Mouse (Mus musculus) neural tube, embryonic 13.5 days (tissue): Measurements from ENCODE around the gene Zfp853. TPM values are rescaled to one million over a fixed set of nuclear protein-coding genes. Genes with fewer than 3 reads are reported as not detected.

Experiments used
- ATAC-seq: fragments of 200-750 bp; cut with Nextera tagmentation; 2 replicates; pipeline ENCODE4 v1.8.0; 2017; ENCODE audit warnings: low read depth, mild to moderate bottlenecking, moderate TSS enrichment, moderate library complexity
- H3K27ac ChIP-seq: fragments of 300-500 bp; sonication (generic); replicated peaks from 2 replicates; pipeline ENCODE4 v1.5.1; 2015; ENCODE audit warnings: moderate library complexity, mild to moderate bottlenecking, inconsistent platforms
- H3K27me3 ChIP-seq: fragments of 300-500 bp; sonication (generic); 2 replicates; pipeline ENCODE4 v1.6.1; 2015; ENCODE audit warnings: mild to moderate bottlenecking, inconsistent platforms
- H3K36me3 ChIP-seq: fragments of 300-500 bp; sonication (generic); 2 replicates; pipeline ENCODE4 v1.6.1; 2015; ENCODE audit warnings: mild to moderate bottlenecking, inconsistent platforms
- H3K4me1 ChIP-seq: fragments of 300-500 bp; sonication (generic); replicated peaks from 2 replicates; pipeline ENCODE4 v1.6.1; 2015; ENCODE audit warnings: inconsistent platforms
- H3K4me2 ChIP-seq: fragments of 300-500 bp; sonication (generic); 2 replicates; pipeline ENCODE4 v1.6.1; 2015; ENCODE audit warnings: inconsistent platforms, mild to moderate bottlenecking, moderate library complexity
- H3K4me3 ChIP-seq: fragments of 300-500 bp; sonication (generic); 2 replicates; pipeline ENCODE4 v1.5.1; 2015; ENCODE audit warnings: mild to moderate bottlenecking, inconsistent platforms
- H3K9ac ChIP-seq: fragments of 300-500 bp; sonication (generic); 2 replicates; pipeline ENCODE4 v1.6.1; 2015; ENCODE audit warnings: moderate library complexity, mild to moderate bottlenecking, inconsistent platforms
- H3K9me3 ChIP-seq: fragments of 300-500 bp; sonication (generic); 2 replicates; pipeline ENCODE4 v1.6.1; 2016; ENCODE audit warnings: inconsistent platforms
- WGBS: fragments of 180-500 bp; shearing (Covaris S2); methylation state at CpG from one replicate; pipeline ENCODE4 v1.1.7; 2015; 5-methylcytosine and 5-hydroxymethylcytosine counted together
- polyA plus RNA-seq: library from polyadenylated mRNA; unstranded; fragments of >200 nt; fragmentation: Nextera tagmentation; extraction: Ambion mirVana; gene quantifications from 2 replicates; pipeline ENCODE4 v1.2.1, GENCODE M21; 2015

The Zfp853 gene
- polyA plus RNA-seq, 1 experiment from 2014 or later, result 0.11 TPM

DNA sequence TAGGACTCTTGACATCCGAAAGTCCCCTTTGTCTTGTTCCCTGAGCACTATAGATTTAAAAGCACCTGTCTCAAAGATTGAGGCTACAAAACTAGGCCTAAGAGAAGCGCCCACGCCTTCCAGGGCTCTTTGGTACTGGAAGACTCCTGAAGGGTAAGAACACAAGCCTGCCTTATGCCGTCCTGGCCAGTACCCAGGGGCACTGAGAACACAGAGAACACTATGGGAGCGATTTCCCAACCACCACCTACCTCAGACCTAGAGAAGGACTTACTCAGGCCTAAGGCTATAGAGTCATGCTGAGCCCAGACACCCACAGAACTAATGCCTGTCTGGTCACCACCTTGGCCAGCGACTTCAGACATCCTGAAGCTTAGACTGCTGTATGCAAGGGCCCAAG, 26.6 kb downstream of the Zfp853 start:
- no peak overlapping the region for H3K27ac ChIP-seq
- no peak overlapping the region for H3K4me3 ChIP-seq
- peaks cover 32% of the 10 kb centered on the region for H3K36me3 ChIP-seq
- WGBS, result 86% methylated on average over 6 of the region's 6 CpGs
- peaks cover 48% of the 10 kb centered on the region for H3K4me1 ChIP-seq
- 0 out of 2 replicates have a peak overlapping the region, but pooled peaks have one; percentile 22 for H3K9ac ChIP-seq
- H3K27me3 ChIP-seq, result no peaks in the 10 kb centered on the region
- ATAC-seq, result no peak
- H3K4me2 ChIP-seq, result no peak overlapping the region
- H3K9me3 ChIP-seq, result no peaks in the 10 kb centered on the region

- ATAC-seq, result no peak
- H3K4me3 ChIP-seq, result no peak overlapping the region
- no peak overlapping the region for H3K4me2 ChIP-seq
- no peaks in the 10 kb centered on the region for H3K9me3 ChIP-seq
- peaks cover 39% of the 10 kb centered on the region for H3K4me1 ChIP-seq
- WGBS, result 45% methylated on average over 1 of the region's 1 CpGs
- H3K36me3 ChIP-seq, result peaks cover 45% of the 10 kb centered on the region
- H3K27ac ChIP-seq, result no peak overlapping the region
- no peaks in the 10 kb centered on the region for H3K27me3 ChIP-seq
- no peak overlapping the region for H3K9ac ChIP-seq
Measured at GRCm38 (mm10) chr5:143265409-143265808, 28.0 kb downstream of the Zfp853 start.

DNA sequence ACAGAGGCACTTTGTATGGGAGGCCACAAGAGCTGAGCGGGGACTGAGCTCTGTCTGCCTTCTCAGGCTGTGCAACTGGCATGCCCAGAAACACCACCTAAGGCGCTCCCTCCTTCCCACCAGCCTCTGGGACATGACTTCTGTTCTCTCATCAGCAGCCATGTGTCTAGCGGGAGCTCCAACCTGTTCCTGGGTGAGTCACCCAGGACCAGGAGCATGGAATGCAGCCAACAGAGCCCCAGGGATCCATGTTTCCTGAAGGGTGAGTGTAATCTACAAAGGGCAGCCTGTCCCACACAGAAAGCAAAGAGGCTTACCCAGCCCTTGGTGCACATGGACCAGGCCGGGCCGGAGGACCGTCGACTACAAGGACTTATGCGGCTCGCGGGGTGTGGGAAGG, 28.7 kb downstream of the Zfp853 start:
- Histone ChIP-seq H3K4me2 (no peak overlapping the region), H3K36me3 (peaks cover 52% of the 10 kb centered on the region), H3K27me3 (no peaks in the 10 kb centered on the region), H3K9me3 (no peaks in the 10 kb centered on the region), H3K27ac (no peak overlapping the region), H3K9ac (no peak overlapping the region), H3K4me3 (no peak overlapping the region), H3K4me1 (peaks cover 35% of the 10 kb centered on the region)
- WGBS, result 94% methylated on average over 10 of the region's 10 CpGs
- no peak for ATAC-seq

DNA sequence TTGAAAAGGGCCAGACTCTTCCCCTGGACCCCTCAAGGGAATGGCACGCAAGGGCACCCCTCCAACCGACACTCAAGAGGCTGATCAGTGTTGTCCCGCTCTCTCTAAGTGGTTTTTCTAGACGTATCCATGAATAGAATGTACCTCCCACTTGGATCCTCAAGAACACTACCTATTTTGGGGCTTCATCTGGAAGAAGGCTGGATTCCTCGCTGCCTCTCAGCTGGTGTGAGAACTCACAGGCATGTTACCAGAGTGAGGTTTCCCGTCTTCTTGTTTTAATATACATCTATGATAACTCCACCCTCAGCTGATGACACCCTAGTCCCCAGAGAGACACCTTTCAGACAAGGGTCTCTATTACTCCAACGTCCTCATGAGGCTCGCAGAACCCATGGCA, 31.8 kb downstream of the Zfp853 start:
- Histone ChIP-seq H3K4me1 (peaks cover 9% of the 10 kb centered on the region), H3K36me3 (peaks cover 82% of the 10 kb centered on the region), H3K27me3 (peaks cover 21% of the 10 kb centered on the region), H3K27ac (no peak overlapping the region), H3K9me3 (no peaks in the 10 kb centered on the region), H3K4me2 (no peak overlapping the region), H3K9ac (no peak overlapping the region), H3K4me3 (no peak overlapping the region)
- no peak for ATAC-seq
- WGBS, result 93% methylated on average over 8 of the region's 8 CpGs

DNA sequence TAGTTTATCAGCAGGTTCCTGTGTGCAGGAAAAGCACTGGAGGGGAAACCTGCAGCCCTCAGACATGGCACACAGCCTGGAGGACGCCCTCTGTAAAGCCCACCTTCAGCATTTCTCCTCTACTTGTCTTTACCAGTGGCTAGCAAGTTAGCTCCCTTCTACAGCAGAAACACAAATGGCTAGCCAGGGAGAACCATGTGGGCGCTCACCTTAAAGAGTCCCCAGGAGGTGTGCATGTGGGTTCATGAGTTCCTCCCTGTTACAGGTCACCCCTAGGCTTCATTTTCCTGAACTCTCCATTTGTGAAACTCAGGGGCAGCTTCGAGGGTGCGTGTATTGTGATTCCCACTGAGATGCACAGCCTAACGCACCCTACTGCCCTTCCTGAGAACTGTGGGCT, 37.6 kb downstream of the Zfp853 start:
- ATAC-seq, result no peak
- H3K4me3 ChIP-seq, result no peak overlapping the region

GRCm38 (mm10) chr5:143255131-143255519, 38.3 kb downstream of the Zfp853 start:
- Histone ChIP-seq H3K9me3 (no peaks in the 10 kb centered on the region), H3K9ac (no peak overlapping the region), H3K27ac (no peak overlapping the region), H3K4me2 (0 out of 2 replicates have a peak overlapping the region, but pooled peaks have one; percentile 55), H3K4me3 (no peak overlapping the region), H3K4me1 (peaks cover 25% of the 10 kb centered on the region), H3K36me3 (peaks cover 97% of the 10 kb centered on the region), H3K27me3 (peaks cover 81% of the 10 kb centered on the region)
- 20% methylated on average over 24 of the region's 24 CpGs for WGBS
- no peak for ATAC-seq

More for the DNA sequence above, 37.6 kb downstream of the Zfp853 start:
- no peak overlapping the region for H3K9ac ChIP-seq
- WGBS, result 81% methylated on average over 5 of the region's 5 CpGs
- H3K4me1 ChIP-seq, result peaks cover 25% of the 10 kb centered on the region
- H3K27me3 ChIP-seq, result peaks cover 79% of the 10 kb centered on the region
- no peak overlapping the region for H3K27ac ChIP-seq
- H3K9me3 ChIP-seq, result no peaks in the 10 kb centered on the region
- no peak overlapping the region for H3K4me2 ChIP-seq
- peaks cover 99% of the 10 kb centered on the region for H3K36me3 ChIP-seq

DNA sequence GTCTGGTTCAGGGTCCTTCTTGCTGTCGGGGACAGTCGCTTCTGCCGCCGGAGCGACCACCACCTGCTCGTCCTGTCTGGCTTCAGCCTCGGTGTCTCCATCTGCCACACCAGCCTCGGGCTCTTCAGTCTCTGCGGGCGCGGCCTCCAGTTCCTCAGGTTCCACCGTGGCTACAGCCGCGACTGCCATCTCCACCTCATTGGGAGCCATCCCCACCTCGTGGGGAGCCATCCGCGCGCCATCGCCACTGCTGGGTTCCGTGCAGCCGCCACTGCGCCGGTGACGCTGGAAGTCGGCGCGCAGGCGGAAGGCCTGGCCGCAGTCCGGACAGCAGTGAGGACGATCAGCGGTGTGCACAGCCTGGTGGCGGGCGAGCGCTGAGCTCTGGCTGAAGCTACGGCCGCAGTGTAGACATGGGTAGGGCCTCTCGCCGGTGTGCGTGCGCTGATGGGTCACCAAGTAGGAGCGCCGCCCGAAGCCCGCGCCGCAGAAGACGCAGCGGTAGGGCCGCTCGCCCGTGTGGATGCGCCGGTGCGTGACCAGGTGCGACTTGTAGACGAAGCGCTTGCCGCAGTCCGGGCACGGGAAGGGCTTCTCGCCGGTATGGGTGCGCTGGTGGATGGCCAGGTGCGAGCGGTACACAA, 38.8 kb downstream of the Zfp853 start:
- 11% methylated on average over 66 of the region's 66 CpGs for WGBS
- H3K27me3 ChIP-seq, result peaks cover 81% of the 10 kb centered on the region

DNA sequence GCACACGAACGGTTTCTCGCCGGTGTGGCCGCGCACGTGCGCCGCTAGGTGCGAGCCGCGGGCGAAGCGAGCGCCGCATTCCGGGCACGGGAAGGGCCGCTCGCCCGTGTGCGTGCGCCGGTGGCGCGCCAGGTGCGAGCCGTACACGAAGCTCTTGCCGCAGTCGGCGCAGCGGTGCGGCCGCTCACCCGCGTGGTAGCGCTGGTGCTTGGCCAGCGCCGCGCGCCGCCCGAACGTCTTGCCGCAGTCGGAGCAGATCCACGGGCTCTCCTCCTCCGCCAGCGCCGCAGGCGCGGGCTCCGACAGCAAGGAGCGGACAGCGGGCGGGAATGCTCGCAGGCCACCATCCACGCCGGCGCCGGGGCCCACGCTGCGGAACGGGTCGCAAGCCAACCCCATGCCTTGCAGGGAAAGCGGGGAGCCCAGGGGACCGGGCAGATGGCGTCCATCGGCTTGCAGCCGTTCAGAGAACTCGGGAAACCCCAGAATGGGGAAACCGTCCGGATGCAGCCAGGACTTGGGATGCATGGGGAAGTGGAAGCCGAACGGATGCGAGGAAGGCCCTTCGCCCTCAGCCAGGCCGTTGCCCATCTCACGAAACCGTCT, 39.4 kb downstream of the Zfp853 start:
- H3K4me3 ChIP-seq, result peak overlapping the region; percentile 29
- ATAC-seq, result peak; percentile 22; the same call in 1 of the 2 replicates
- H3K4me1 ChIP-seq, result peaks cover 25% of the 10 kb centered on the region
- H3K27me3 ChIP-seq, result peaks cover 81% of the 10 kb centered on the region
- peak overlapping the region; percentile 55 for H3K4me2 ChIP-seq
- H3K27ac ChIP-seq, result no peak overlapping the region; the same call in 1 of the 2 replicates
- 3% methylated on average over 79 of the region's 81 CpGs for WGBS
- peak overlapping the region; percentile 31; the same call in 1 of the 2 replicates for H3K9ac ChIP-seq
- H3K36me3 ChIP-seq, result peaks cover 95% of the 10 kb centered on the region
- H3K9me3 ChIP-seq, result no peaks in the 10 kb centered on the region

More for the DNA sequence above, 38.8 kb downstream of the Zfp853 start:
- Histone ChIP-seq H3K4me1 (peaks cover 25% of the 10 kb centered on the region), H3K9ac (no peak overlapping the region), H3K36me3 (peaks cover 95% of the 10 kb centered on the region), H3K4me2 (peak overlapping the region; percentile 55; the same call in 1 of the 2 replicates), H3K9me3 (no peaks in the 10 kb centered on the region), H3K27ac (no peak overlapping the region), H3K4me3 (peak overlapping the region; percentile 29; the same call in 1 of the 2 replicates)
- ATAC-seq, result no peak

DNA sequence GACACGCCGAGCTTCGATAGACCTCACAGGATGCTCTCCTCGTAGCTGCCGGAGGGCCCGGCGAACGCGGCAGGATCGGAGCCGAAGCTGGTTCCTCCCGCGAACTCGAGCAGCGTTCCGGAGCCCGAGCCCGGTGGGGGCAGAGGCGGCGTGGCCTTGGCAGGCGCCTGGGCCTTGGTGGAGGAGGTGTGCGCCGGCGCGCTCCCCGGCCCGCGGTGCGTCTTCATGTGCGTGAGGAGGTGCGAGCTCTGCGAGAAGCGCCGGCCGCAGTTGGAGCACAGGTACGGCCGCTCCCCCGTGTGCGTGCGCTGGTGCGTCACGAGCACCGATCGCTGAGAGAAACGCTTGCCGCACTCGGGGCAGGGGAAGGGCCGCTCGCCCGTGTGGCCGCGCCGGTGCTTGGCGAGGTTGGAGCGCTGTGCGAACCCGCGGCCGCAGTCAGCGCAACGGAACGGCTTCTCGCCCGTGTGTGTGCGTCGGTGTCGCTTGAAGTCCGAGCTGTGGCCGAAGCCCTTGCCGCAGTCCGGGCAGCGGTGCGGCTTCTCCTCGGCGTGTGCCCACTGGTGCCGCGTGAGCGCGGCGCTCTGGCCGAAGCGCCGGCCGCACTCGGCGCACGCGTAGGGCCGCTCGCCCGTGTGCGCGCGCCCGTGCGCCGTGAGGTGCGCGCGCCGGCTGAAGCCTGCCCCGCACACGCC, 40.1 kb downstream of the Zfp853 start:
- peak; percentile 32; the same call in 1 of the 2 replicates for ATAC-seq
- 5% methylated on average over 103 of the region's 103 CpGs for WGBS
- Histone ChIP-seq H3K27ac (no peak overlapping the region), H3K9me3 (no peaks in the 10 kb centered on the region), H3K4me3 (peak overlapping the region; percentile 29), H3K36me3 (peaks cover 95% of the 10 kb centered on the region), H3K9ac (peak overlapping the region; percentile 31; the same call in 1 of the 2 replicates), H3K4me2 (peak overlapping the region; percentile 55), H3K27me3 (peaks cover 76% of the 10 kb centered on the region), H3K4me1 (peaks cover 25% of the 10 kb centered on the region)

- H3K9me3 ChIP-seq, result no peaks in the 10 kb centered on the region
- peaks cover 25% of the 10 kb centered on the region for H3K4me1 ChIP-seq
- H3K27ac ChIP-seq, result no peak overlapping the region
- H3K4me2 ChIP-seq, result peak overlapping the region; percentile 55; the same call in 1 of the 2 replicates
- H3K4me3 ChIP-seq, result peak overlapping the region; percentile 29
- H3K36me3 ChIP-seq, result peaks cover 95% of the 10 kb centered on the region
- no peak for ATAC-seq
- 21% methylated on average over 18 of the region's 18 CpGs for WGBS
- H3K27me3 ChIP-seq, result peaks cover 71% of the 10 kb centered on the region
- H3K9ac ChIP-seq, result no peak overlapping the region
Measured at GRCm38 (mm10) chr5:143252791-143253185, 40.6 kb downstream of the Zfp853 start.

GRCm38 (mm10) chr5:143252039-143252438, 41.4 kb downstream of the Zfp853 start:
- ATAC-seq, result no peak
- Histone ChIP-seq H3K27me3 (peaks cover 63% of the 10 kb centered on the region), H3K36me3 (peaks cover 94% of the 10 kb centered on the region), H3K4me1 (peaks cover 25% of the 10 kb centered on the region), H3K27ac (no peak overlapping the region), H3K4me2 (no peak overlapping the region), H3K9ac (no peak overlapping the region), H3K9me3 (no peaks in the 10 kb centered on the region), H3K4me3 (no peak overlapping the region)
- 51% methylated on average over 6 of the region's 6 CpGs for WGBS

GRCm38 (mm10) chr5:143244926-143245325, 48.5 kb downstream of the Zfp853 start:
- Histone ChIP-seq H3K4me3 (no peak overlapping the region), H3K27ac (no peak overlapping the region), H3K27me3 (no peaks in the 10 kb centered on the region), H3K4me2 (no peak overlapping the region), H3K4me1 (no peaks in the 10 kb centered on the region), H3K9me3 (no peaks in the 10 kb centered on the region), H3K36me3 (peaks cover 99% of the 10 kb centered on the region), H3K9ac (no peak overlapping the region)
- no peak for ATAC-seq
- WGBS, result 97% methylated on average over 26 of the region's 26 CpGs
